Mouse (Mus musculus) layer of hippocampus, adult 11-12 months (tissue): ENCODE results near the gene Slc1a5.

Experiments used
- DNase-seq: peaks from one replicate; pipeline ENCODE4 v3.0.0; 2022; ENCODE audit warnings: low spot score

Gene Slc1a5

GRCm38 (mm10) chr7:16819794-16820193 is 38.7 kb downstream of the Slc1a5 start:
- peak; percentile 2 for DNase-seq

GRCm38 (mm10) chr7:16820271-16820763 is 39.2 kb downstream of the Slc1a5 start:
- peak; percentile 13 for DNase-seq

GRCm38 (mm10) chr7:16821091-16821490 is 40.0 kb downstream of the Slc1a5 start:
- peak; percentile 17 for DNase-seq

GRCm38 (mm10) chr7:16821669-16822101 is 40.5 kb downstream of the Slc1a5 start:
- DNase-seq: peak; percentile 81

- DNase-seq: no peak
Measured at GRCm38 (mm10) chr7:16823734-16824133, 42.6 kb downstream of the Slc1a5 start.

- DNase-seq: no peak
Measured at GRCm38 (mm10) chr7:16825785-16826184, 44.6 kb downstream of the Slc1a5 start.

GRCm38 (mm10) chr7:16826571-16826970 is 45.4 kb downstream of the Slc1a5 start:
- DNase-seq: no peak

GRCm38 (mm10) chr7:16827274-16827673 is 46.1 kb downstream of the Slc1a5 start:
- no peak for DNase-seq

GRCm38 (mm10) chr7:16830449-16830848 is 49.3 kb downstream of the Slc1a5 start:
- DNase-seq: no peak

GRCm38 (mm10) chr7:16837916-16838803 is 57.0 kb downstream of the Slc1a5 start:
- no peak for DNase-seq

- no peak for DNase-seq
Measured at GRCm38 (mm10) chr7:16838804-16839426, 57.8 kb downstream of the Slc1a5 start.

GRCm38 (mm10) chr7:16839427-16840108 is 58.4 kb downstream of the Slc1a5 start:
- no peak for DNase-seq

- no peak for DNase-seq
Measured at GRCm38 (mm10) chr7:16840109-16840491, 59.0 kb downstream of the Slc1a5 start.

GRCm38 (mm10) chr7:16841078-16841477 is 59.9 kb downstream of the Slc1a5 start:
- no peak for DNase-seq

- no peak for DNase-seq
Measured at GRCm38 (mm10) chr7:16841561-16842560, 60.7 kb downstream of the Slc1a5 start.

GRCm38 (mm10) chr7:16842645-16843063 is 61.5 kb downstream of the Slc1a5 start, which contains the start of gene Prkd2:
Gene Prkd2 (plus strand): TSS chr7:16842902.
- DNase-seq: peak; percentile 89

- no peak for DNase-seq
Measured at GRCm38 (mm10) chr7:16843441-16844171, 62.5 kb downstream of the Slc1a5 start.

GRCm38 (mm10) chr7:16844696-16845071 is 63.5 kb downstream of the Slc1a5 start:
- DNase-seq: no peak

- no peak for DNase-seq
Measured at GRCm38 (mm10) chr7:16845072-16845819, 64.1 kb downstream of the Slc1a5 start.

GRCm38 (mm10) chr7:16845820-16846167 is 64.7 kb downstream of the Slc1a5 start:
- no peak for DNase-seq
